Mouse (Mus musculus): ENCODE results near the gene Vsig8.

Gene Vsig8

GRCm38 (mm10) chr1:172530544-172531220, 25.1 kb upstream of the Vsig8 start:
- no peak for DNase-seq

GRCm38 (mm10) chr1:172532551-172532950, 23.2 kb upstream of the Vsig8 start:
- peak; percentile 58 for DNase-seq

GRCm38 (mm10) chr1:172535116-172535515, 20.6 kb upstream of the Vsig8 start:
- DNase-seq = no peak

GRCm38 (mm10) chr1:172539827-172540226, 15.9 kb upstream of the Vsig8 start:
- DNase-seq = no peak

- no peak for DNase-seq
Measured at GRCm38 (mm10) chr1:172540283-172540820, 15.4 kb upstream of the Vsig8 start.

- DNase-seq = no peak
Measured at GRCm38 (mm10) chr1:172546062-172546461, 9.7 kb upstream of the Vsig8 start.

- DNase-seq = no peak
Measured at GRCm38 (mm10) chr1:172548501-172548900, 7.2 kb upstream of the Vsig8 start.

- DNase-seq = no peak
Measured at GRCm38 (mm10) chr1:172549314-172549713, 6.4 kb upstream of the Vsig8 start.

GRCm38 (mm10) chr1:172549717-172550116, 6.0 kb upstream of the Vsig8 start:
- DNase-seq = no peak

- no peak for DNase-seq
Measured at GRCm38 (mm10) chr1:172550551-172550951, 5.2 kb upstream of the Vsig8 start.

GRCm38 (mm10) chr1:172551009-172551408, 4.7 kb upstream of the Vsig8 start:
- DNase-seq = no peak

- no peak for DNase-seq
Measured at GRCm38 (mm10) chr1:172552623-172553022, 3.1 kb upstream of the Vsig8 start.

GRCm38 (mm10) chr1:172562641-172563464, 7.1 kb downstream of the Vsig8 start:
- DNase-seq = peak; percentile 65

- DNase-seq = no peak
Measured at GRCm38 (mm10) chr1:172563465-172563828, 7.7 kb downstream of the Vsig8 start.

GRCm38 (mm10) chr1:172566131-172566530, 10.4 kb downstream of the Vsig8 start:
- no peak for DNase-seq

- no peak for DNase-seq
Measured at GRCm38 (mm10) chr1:172567758-172568157, 12.0 kb downstream of the Vsig8 start.

- DNase-seq = no peak
Measured at GRCm38 (mm10) chr1:172580116-172580515, 24.4 kb downstream of the Vsig8 start.

- DNase-seq = no peak
Measured at GRCm38 (mm10) chr1:172582436-172582835, 26.7 kb downstream of the Vsig8 start.

GRCm38 (mm10) chr1:172584271-172584670, 28.5 kb downstream of the Vsig8 start:
- DNase-seq = no peak

- DNase-seq = no peak
Measured at GRCm38 (mm10) chr1:172585026-172585425, 29.3 kb downstream of the Vsig8 start.

GRCm38 (mm10) chr1:172585612-172586567, 30.2 kb downstream of the Vsig8 start:
- no peak for DNase-seq

GRCm38 (mm10) chr1:172590385-172590784, 34.6 kb downstream of the Vsig8 start, which contains the start of gene Slamf8:
Gene Slamf8, minus strand, starts transcription at chr1:172590568.
- DNase-seq = no peak

GRCm38 (mm10) chr1:172593321-172593720, 37.6 kb downstream of the Vsig8 start:
- DNase-seq = no peak
